Mouse (Mus musculus) lung, adult 2 months (tissue): ENCODE measurements at regions not wholly inside any gene's neighbourhood (a gene's known extent, or its start where the extent isn't known, plus 50 kb on each side); places are given as distances from the start of the nearest gene placed in this dataset.

Source experiments
- CTCF ChIP-seq: fragments of 200-500 bp; IDR thresholded peaks from 2 replicates; pipeline ENCODE4 v1.5.1; 2011; ENCODE audit warnings: mild to moderate bottlenecking, low read length, control low read depth; ENCODE audit not compliant: insufficient read depth
- POLR2A ChIP-seq: fragments of 200-500 bp; IDR thresholded peaks from 2 replicates; pipeline ENCODE4 v1.6.1; 2011; ENCODE audit warnings: low read depth, mild to moderate bottlenecking, control low read depth, low read length, borderline replicate concordance; ENCODE audit errors: extremely low read depth

DNA sequence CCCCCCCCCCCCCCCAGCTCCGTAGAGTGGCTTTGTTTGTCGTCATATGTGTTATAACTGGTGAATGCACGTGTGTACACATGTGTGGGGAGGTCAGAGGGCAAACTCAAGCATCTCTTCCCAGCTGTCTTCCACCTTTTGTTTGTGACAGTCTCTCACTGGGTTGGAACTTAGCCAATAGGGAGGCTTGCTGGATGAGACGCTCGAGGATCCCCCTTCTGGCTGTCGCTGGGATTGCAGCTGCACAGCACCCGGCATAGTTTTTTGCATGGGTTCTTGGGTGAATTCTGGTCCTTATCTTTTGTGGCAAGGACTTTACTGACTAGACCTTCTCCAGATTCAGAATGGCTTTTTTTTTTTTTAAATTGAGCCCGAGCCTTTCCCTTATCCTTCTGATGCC, 77.1 kb upstream of the Gjb5 start:
- TF ChIP-seq POLR2A (no peak), CTCF (peak; percentile 73)
